Mouse (Mus musculus): ENCODE results near the gene Hist1h1a.

GRCm38 (mm10) chr13:23716261-23717042 lies 47.0 kb upstream of the Hist1h1a start:
- no peak for TF ChIP-seq CTCF (IDR thresholded peaks at IDR 0.05; ENCODE audit: extremely low read depth, insufficient read depth, low read length)
- no peak for TF ChIP-seq POLR2A (IDR thresholded peaks at IDR 0.05; ENCODE audit: extremely low read depth, insufficient read depth, low read length)
